Comparison of ENCODE assay signal across 8 mouse cellular contexts in genomic region chr9:121398761-121399160, GRCm38 (mm10).
DNase-seq lines count a peak whose midpoint lies in the region; TF ChIP-seq lines count a peak whose summit lies in the region.

No protein-coding gene starts in this region.

- peak; percentile 69 for DNase-seq in gastrocnemius, adult 2 months
- DNase-seq in gastrocnemius, postnatal 4 days (ENCODE audit: low spot score in 2 of 2), result no peak
- DNase-seq in brain, adult 2 months (ENCODE audit: low read depth, low spot score), result peak; percentile 97
- DNase-seq in frontal cortex, adult 2 months (ENCODE audit: extremely low spot score in 1 of 2, low spot score in 1 of 2), result peak; percentile 53 to 78
- DNase-seq in lung, postnatal 36 days, result peak; percentile 38
- no peak for DNase-seq in adipocyte (ENCODE audit: low spot score)
- no peak for DNase-seq in embryo, embryonic 10.5 days (ENCODE audit: low spot score)
- no peak for DNase-seq in urinary bladder, postnatal 10 days (ENCODE audit: low spot score)

- peak overlapping the region; percentile 53 for H3K27ac ChIP-seq in gastrocnemius, adult 2 months

- peak overlapping the region; percentile 1 for H3K4me3 ChIP-seq in gastrocnemius, adult 2 months

- intact Hi-C loops in gastrocnemius, adult 2 months (cut with DNase I), result loop anchor here (5.0 kb wide), 1 partner anchor 34 kb away; no protein-coding TSS in a partner anchor

- no peak for TF ChIP-seq CTCF in gastrocnemius, adult 2 months (IDR thresholded peaks at IDR 0.05)

Comparison
In these comparisons a context has a peak if more than half of its experiments do, and no peak if none do; other contexts are left out.
1. DNase-seq: peak in gastrocnemius, adult 2 months (single experiment), brain, adult 2 months (single experiment), frontal cortex, adult 2 months (2 of 2) and lung, postnatal 36 days (single experiment); none in gastrocnemius, postnatal 4 days (0 of 2), adipocyte (single experiment), embryo, embryonic 10.5 days (single experiment) and urinary bladder, postnatal 10 days (single experiment).